Mouse (Mus musculus) ES-Bruce4 (cell line): ENCODE data around the gene Farsa. TPM values are rescaled to one million over a fixed set of nuclear protein-coding genes. Genes with fewer than 3 reads are reported as not detected.
A peak's percentile ranks its signal among the peaks of the same experiment; 100 is the strongest.

ENCODE experiments used
- H3K27ac ChIP-seq: 2 replicates; pipeline ENCODE4 v1.5.1; 2012; ENCODE audit warnings: low read length, inconsistent platforms; ENCODE audit not compliant: insufficient read depth
- H3K27me3 ChIP-seq: 2 replicates; pipeline ENCODE4 v1.6.1; 2012; ENCODE audit warnings: mild to moderate bottlenecking, low read length, inconsistent platforms; ENCODE audit not compliant: control insufficient read depth, poor library complexity, insufficient read depth, severe bottlenecking
- H3K36me3 ChIP-seq: 2 replicates; pipeline ENCODE4 v1.6.1; 2012; ENCODE audit warnings: inconsistent platforms, mild to moderate bottlenecking, low read length, moderate library complexity; ENCODE audit not compliant: control insufficient read depth, poor library complexity, insufficient read depth, severe bottlenecking
- H3K4me1 ChIP-seq: one replicate; pipeline ENCODE4 v1.8.1; 2011; ENCODE audit warnings: low read length; ENCODE audit not compliant: control insufficient read depth, insufficient read depth
- H3K4me3 ChIP-seq: 2 replicates; pipeline ENCODE4 v1.5.1; 2011; ENCODE audit warnings: low read depth, mild to moderate bottlenecking, low read length
- H3K9ac ChIP-seq: 2 replicates; pipeline ENCODE4 v1.6.1; 2012; ENCODE audit warnings: low read depth, mild to moderate bottlenecking, inconsistent platforms; ENCODE audit not compliant: poor library complexity, severe bottlenecking
- H3K9me3 ChIP-seq: replicated peaks from 2 replicates; pipeline ENCODE4 v1.6.1; 2012; ENCODE audit warnings: mild to moderate bottlenecking, low read length, inconsistent platforms; ENCODE audit not compliant: control insufficient read depth, poor library complexity, insufficient read depth, severe bottlenecking
- CTCF ChIP-seq: IDR thresholded peaks from one replicate; pipeline ENCODE4 v1.8.1; 2011; ENCODE audit warnings: low read depth, low read length
- EP300 ChIP-seq: IDR thresholded peaks from 2 replicates; pipeline ENCODE4 v1.6.1; 2011; ENCODE audit warnings: low read depth, low read length; ENCODE audit not compliant: insufficient read depth
- POLR2A ChIP-seq: IDR thresholded peaks from one replicate; pipeline ENCODE4 v1.8.1; 2011; ENCODE audit warnings: low read length; ENCODE audit not compliant: insufficient read depth
- polyA plus RNA-seq: library from polyadenylated mRNA; stranded (reverse); fragments of >200 nt; gene quantifications from 2 replicates; pipeline ENCODE4 v1.2.4, GENCODE M21; 2011; ENCODE audit warnings: low read depth; ENCODE audit not compliant: missing spikeins, insufficient read depth, insufficient read length

Gene Farsa
- polyA plus RNA-seq, 1 experiment = 50.8 TPM

- Histone ChIP-seq H3K9ac (no peak overlapping the region), H3K4me3 (no peak overlapping the region), H3K27ac (peak overlapping the region; percentile 32; the same call in 1 of the 2 replicates), H3K9me3 (no peaks in the 10 kb centered on the region), H3K4me1 (peaks cover 1% of the 10 kb centered on the region), H3K36me3 (peaks cover 67% of the 10 kb centered on the region), H3K27me3 (no peaks in the 10 kb centered on the region)
- TF ChIP-seq CTCF (no peak), POLR2A (no peak), EP300 (no peak)
These were observed 18.8 kb upstream of the Farsa start for GRCm38 (mm10) chr8:84837912-84838470.

- no peak for TF ChIP-seq CTCF
- no peak for TF ChIP-seq EP300
- no peaks in the 10 kb centered on the region for H3K9me3 ChIP-seq
- no peak overlapping the region for H3K9ac ChIP-seq
- no peaks in the 10 kb centered on the region for H3K27me3 ChIP-seq
- H3K36me3 ChIP-seq = peaks cover 72% of the 10 kb centered on the region
- H3K4me3 ChIP-seq = no peak overlapping the region
- H3K27ac ChIP-seq = no peak overlapping the region
- H3K4me1 ChIP-seq = peaks cover 1% of the 10 kb centered on the region
These were observed 18.3 kb upstream of the Farsa start for GRCm38 (mm10) chr8:84838513-84838912.

- peaks cover 1% of the 10 kb centered on the region for H3K4me1 ChIP-seq
- H3K36me3 ChIP-seq = peaks cover 72% of the 10 kb centered on the region
- TF ChIP-seq EP300 = no peak
- TF ChIP-seq POLR2A = no peak
- no peak for TF ChIP-seq CTCF
These were observed 17.4 kb upstream of the Farsa start for GRCm38 (mm10) chr8:84839411-84839810.

GRCm38 (mm10) chr8:84839875-84840247 lies 16.9 kb upstream of the Farsa start:
- TF ChIP-seq EP300 (no peak), POLR2A (no peak), CTCF (no peak)
- Histone ChIP-seq H3K4me3 (peak overlapping the region; percentile 76), H3K4me1 (peaks cover 1% of the 10 kb centered on the region), H3K27me3 (no peaks in the 10 kb centered on the region), H3K9ac (peak overlapping the region; percentile 95), H3K36me3 (peaks cover 72% of the 10 kb centered on the region), H3K27ac (no peak overlapping the region), H3K9me3 (no peaks in the 10 kb centered on the region)

More at GRCm38 (mm10) chr8:84839411-84839810, 17.4 kb upstream of the Farsa start:
- no peak overlapping the region for H3K4me3 ChIP-seq
- peak overlapping the region; percentile 95 for H3K9ac ChIP-seq
- H3K9me3 ChIP-seq = no peaks in the 10 kb centered on the region
- no peak overlapping the region for H3K27ac ChIP-seq
- H3K27me3 ChIP-seq = no peaks in the 10 kb centered on the region

GRCm38 (mm10) chr8:84840248-84840999 lies 16.4 kb upstream of the Farsa start, which contains the start of gene Rad23a:
TSS of gene Rad23a (minus strand) at chr8:84840665.
- Histone ChIP-seq H3K27ac (no peak within 1 kb of the TSS), H3K36me3 (peaks cover 72% of the 10 kb centered on the region), H3K4me3 (peak within 1 kb of the TSS; percentile 76), H3K9me3 (no peaks in the 10 kb centered on the region), H3K4me1 (peaks cover 1% of the 10 kb centered on the region), H3K9ac (peak within 1 kb of the TSS; percentile 95), H3K27me3 (no peaks in the 10 kb centered on the region)
- peak; percentile 17 for TF ChIP-seq POLR2A
- TF ChIP-seq EP300 = 0 out of 2 replicates have a peak, but pooled peaks have one; percentile 49
- no peak for TF ChIP-seq CTCF

GRCm38 (mm10) chr8:84841514-84841913 lies 15.3 kb upstream of the Farsa start:
- Histone ChIP-seq H3K27me3 (no peaks in the 10 kb centered on the region), H3K4me1 (no peaks in the 10 kb centered on the region), H3K36me3 (peaks cover 61% of the 10 kb centered on the region), H3K9me3 (no peaks in the 10 kb centered on the region), H3K9ac (no peak overlapping the region), H3K4me3 (no peak overlapping the region), H3K27ac (no peak overlapping the region)
- TF ChIP-seq EP300 (no peak), CTCF (no peak), POLR2A (no peak)
